Mouse (Mus musculus): Measurements from ENCODE around the gene Unc5c. TPM values are rescaled to one million over a fixed set of nuclear protein-coding genes. Genes with fewer than 3 reads are reported as not detected.
A peak's percentile ranks its signal among the peaks of the same experiment; 100 is the strongest.

Gene Unc5c
- total and polyA plus RNA-seq, 2 experiments from 2014 or later, result 29.2 to 106 TPM

DNA sequence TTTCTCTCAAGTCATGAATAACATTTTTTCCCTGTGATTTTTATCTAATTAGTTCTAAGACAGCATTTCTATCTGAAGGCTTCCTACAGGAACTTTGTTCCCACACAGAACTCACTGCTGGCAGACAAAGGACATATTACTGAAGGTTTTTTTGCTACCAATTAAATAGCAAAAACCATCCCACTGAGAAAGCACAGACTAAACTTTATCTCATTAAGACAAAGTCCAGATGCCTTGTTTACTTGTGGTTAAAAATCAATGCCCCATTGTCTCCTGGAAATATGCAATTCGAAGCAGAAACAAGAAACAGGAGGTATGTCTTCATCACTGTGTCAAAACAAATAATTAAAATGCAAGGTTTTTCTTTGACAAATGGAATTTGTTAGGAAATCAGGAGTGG lies 153.7 kb downstream of the Unc5c start:
- Histone ChIP-seq H3K36me3 (ENCODE audit: insufficient read depth, low read length) (no peaks in the 10 kb centered on the region), H3K27ac (no peak overlapping the region), H3K27me3 (ENCODE audit: insufficient read depth, low read length) (no peaks in the 10 kb centered on the region), H3K4me3 (ENCODE audit: low read length) (no peak overlapping the region), H3K4me2 (ENCODE audit: low read depth, low read length) (no peak overlapping the region), H3K9me3 (ENCODE audit: low read length) (no peaks in the 10 kb centered on the region), H3K9ac (replicated peaks; ENCODE audit: low read length) (no peak overlapping the region), H3K4me1 (ENCODE audit: insufficient read depth, low read length) (no peaks in the 10 kb centered on the region)
- no peak for TF ChIP-seq CTCF (IDR thresholded peaks at IDR 0.05; ENCODE audit: low read depth)
- DNase-seq (ENCODE audit: low spot score) (no peak), ATAC-seq (no peak)
- WGBS, result 53% methylated on average over 1 of the region's 1 CpGs

DNA sequence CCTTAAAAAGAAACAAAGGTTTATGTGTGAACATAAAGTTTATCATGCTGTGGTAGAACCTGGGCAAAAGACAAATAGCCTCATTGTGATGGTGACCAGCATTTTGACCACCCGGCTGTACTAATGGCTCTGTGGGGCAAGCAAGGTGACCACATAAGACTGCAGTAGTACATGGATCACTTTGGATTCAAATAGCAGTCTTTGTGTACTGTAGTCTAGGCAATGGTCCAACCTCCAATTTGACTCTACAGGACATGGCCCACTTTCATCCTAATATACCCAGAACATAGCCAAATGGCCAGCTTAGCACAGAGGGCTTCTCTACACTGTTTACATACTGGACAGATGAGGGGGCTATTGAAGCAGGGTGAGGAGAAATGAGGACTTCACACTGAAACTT lies 156.5 kb downstream of the Unc5c start:
- H3K4me2 ChIP-seq (ENCODE audit: low read depth, low read length), result no peak overlapping the region
- TF ChIP-seq CTCF (IDR thresholded peaks at IDR 0.05; ENCODE audit: low read depth), result peak; percentile 19; the same call in 1 of the 2 replicates
- DNase-seq (ENCODE audit: low spot score), result peak; percentile 59
- no peak overlapping the region for H3K9ac ChIP-seq (replicated peaks; ENCODE audit: low read length)
- H3K4me1 ChIP-seq (ENCODE audit: insufficient read depth, low read length), result no peaks in the 10 kb centered on the region
- no peaks in the 10 kb centered on the region for H3K27me3 ChIP-seq (ENCODE audit: insufficient read depth, low read length)
- 69% methylated on average over 1 of the region's 1 CpGs for WGBS
- ATAC-seq, result peak; percentile 58; the same call in 1 of the 2 replicates
- no peak overlapping the region for H3K27ac ChIP-seq
- H3K36me3 ChIP-seq (ENCODE audit: insufficient read depth, low read length), result no peaks in the 10 kb centered on the region
- no peak overlapping the region for H3K4me3 ChIP-seq (ENCODE audit: low read length)
- no peaks in the 10 kb centered on the region for H3K9me3 ChIP-seq (ENCODE audit: low read length)

DNA sequence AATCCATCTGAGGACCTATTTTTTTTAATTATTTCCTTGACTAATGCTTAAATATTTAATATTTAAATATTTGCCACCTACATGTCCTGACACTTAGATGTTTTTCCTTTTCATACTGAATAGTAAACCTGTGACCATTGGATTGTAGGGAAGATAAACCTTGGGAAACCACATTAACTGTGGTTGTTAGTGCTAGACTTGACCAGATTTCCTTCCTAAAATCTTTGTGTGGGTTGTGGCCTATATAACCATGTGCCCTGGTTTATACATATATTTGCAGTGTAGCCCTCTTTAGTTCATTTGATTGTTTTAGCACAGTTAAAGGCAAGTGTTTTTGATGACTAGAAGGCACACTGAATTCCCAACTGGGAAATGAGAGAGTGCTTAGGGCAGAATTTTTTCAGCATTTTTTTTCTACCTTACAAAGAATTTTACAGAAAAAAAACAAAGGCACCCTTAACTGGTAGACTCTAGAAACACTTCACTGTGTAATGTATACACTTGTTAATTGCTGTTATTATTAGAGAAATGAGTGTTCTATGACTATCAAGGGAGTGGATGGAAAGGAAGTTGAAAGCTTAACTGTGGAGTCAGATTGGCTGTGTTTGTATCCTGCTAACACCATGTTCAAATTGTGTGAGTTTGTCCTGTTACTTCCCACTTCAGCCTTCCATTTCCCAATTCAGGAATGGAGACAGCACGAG lies 162.1 kb downstream of the Unc5c start:
- H3K4me1 ChIP-seq (ENCODE audit: insufficient read depth, low read length), result no peaks in the 10 kb centered on the region

DNA sequence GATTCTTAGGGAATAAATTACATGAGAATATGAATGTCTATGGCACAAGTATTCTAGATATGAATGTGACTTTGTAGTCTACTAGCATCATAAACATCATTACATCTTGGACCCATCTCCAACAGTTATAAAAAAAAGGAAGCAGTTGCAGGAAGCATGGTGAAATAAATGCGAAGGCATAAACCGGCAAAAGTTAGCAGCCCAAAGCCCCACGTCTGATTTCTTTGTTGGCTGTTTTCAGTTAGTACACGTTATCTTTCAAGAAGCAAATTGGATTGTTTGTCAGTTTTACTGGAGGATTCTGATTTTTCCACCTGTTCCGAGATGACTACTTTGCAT lies 162.6 kb downstream of the Unc5c start:
- DNase-seq (ENCODE audit: low spot score) (no peak), ATAC-seq (no peak)
- H3K4me3 ChIP-seq (ENCODE audit: low read length), result no peak overlapping the region
- no peak overlapping the region for H3K4me2 ChIP-seq (ENCODE audit: low read depth, low read length)
- no peaks in the 10 kb centered on the region for H3K27me3 ChIP-seq (ENCODE audit: insufficient read depth, low read length)
- WGBS, result 82% methylated on average over 5 of the region's 5 CpGs
- no peak overlapping the region for H3K9ac ChIP-seq (replicated peaks; ENCODE audit: low read length)
- no peak for TF ChIP-seq CTCF (IDR thresholded peaks at IDR 0.05; ENCODE audit: low read depth)
- no peak overlapping the region for H3K27ac ChIP-seq
- H3K36me3 ChIP-seq (ENCODE audit: insufficient read depth, low read length), result no peaks in the 10 kb centered on the region
- no peaks in the 10 kb centered on the region for H3K9me3 ChIP-seq (ENCODE audit: low read length)
- H3K4me1 ChIP-seq (ENCODE audit: insufficient read depth, low read length), result no peaks in the 10 kb centered on the region

More for the DNA sequence above, 162.1 kb downstream of the Unc5c start:
- H3K9me3 ChIP-seq (ENCODE audit: low read length), result no peaks in the 10 kb centered on the region
- DNase-seq (ENCODE audit: low spot score) (no peak), ATAC-seq (no peak)
- H3K27ac ChIP-seq, result no peak overlapping the region
- 74% methylated on average over 1 of the region's 1 CpGs for WGBS
- no peak overlapping the region for H3K9ac ChIP-seq (replicated peaks; ENCODE audit: low read length)
- H3K27me3 ChIP-seq (ENCODE audit: insufficient read depth, low read length), result no peaks in the 10 kb centered on the region
- H3K4me3 ChIP-seq (ENCODE audit: low read length), result no peak overlapping the region
- no peak for TF ChIP-seq CTCF (IDR thresholded peaks at IDR 0.05; ENCODE audit: low read depth)
- no peaks in the 10 kb centered on the region for H3K36me3 ChIP-seq (ENCODE audit: insufficient read depth, low read length)
- no peak overlapping the region for H3K4me2 ChIP-seq (ENCODE audit: low read depth, low read length)

DNA sequence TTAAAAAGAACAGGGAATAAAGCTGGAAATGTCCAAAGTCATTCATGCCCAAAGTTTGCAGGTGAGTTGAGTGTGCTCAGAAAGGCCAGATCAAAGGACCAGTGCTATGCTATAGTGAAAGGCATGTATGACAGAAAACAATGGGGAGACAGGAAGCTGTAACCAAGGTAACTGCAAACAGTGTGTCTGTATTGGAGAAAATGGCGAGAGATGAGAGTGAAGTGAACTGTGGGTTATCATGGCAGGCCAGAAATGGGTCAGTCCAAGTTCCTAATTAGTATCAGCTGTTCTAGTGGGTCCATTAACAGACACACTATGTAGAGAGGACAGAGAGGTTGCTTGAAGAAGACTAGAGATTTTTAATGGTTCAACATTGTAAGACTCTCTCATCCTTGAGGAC lies 164.4 kb downstream of the Unc5c start:
- H3K4me2 ChIP-seq (ENCODE audit: low read depth, low read length), result no peak overlapping the region
- DNase-seq (ENCODE audit: low spot score) (no peak), ATAC-seq (no peak)
- H3K4me1 ChIP-seq (ENCODE audit: insufficient read depth, low read length), result no peaks in the 10 kb centered on the region
- no peaks in the 10 kb centered on the region for H3K9me3 ChIP-seq (ENCODE audit: low read length)
- TF ChIP-seq CTCF (IDR thresholded peaks at IDR 0.05; ENCODE audit: low read depth), result no peak
- no peak overlapping the region for H3K27ac ChIP-seq
- no peak overlapping the region for H3K9ac ChIP-seq (replicated peaks; ENCODE audit: low read length)
- H3K36me3 ChIP-seq (ENCODE audit: insufficient read depth, low read length), result no peaks in the 10 kb centered on the region
- whole genome bisulfite sequencing, result 14% methylated on average over 1 of the region's 1 CpGs
- no peak overlapping the region for H3K4me3 ChIP-seq (ENCODE audit: low read length)
- no peaks in the 10 kb centered on the region for H3K27me3 ChIP-seq (ENCODE audit: insufficient read depth, low read length)

DNA sequence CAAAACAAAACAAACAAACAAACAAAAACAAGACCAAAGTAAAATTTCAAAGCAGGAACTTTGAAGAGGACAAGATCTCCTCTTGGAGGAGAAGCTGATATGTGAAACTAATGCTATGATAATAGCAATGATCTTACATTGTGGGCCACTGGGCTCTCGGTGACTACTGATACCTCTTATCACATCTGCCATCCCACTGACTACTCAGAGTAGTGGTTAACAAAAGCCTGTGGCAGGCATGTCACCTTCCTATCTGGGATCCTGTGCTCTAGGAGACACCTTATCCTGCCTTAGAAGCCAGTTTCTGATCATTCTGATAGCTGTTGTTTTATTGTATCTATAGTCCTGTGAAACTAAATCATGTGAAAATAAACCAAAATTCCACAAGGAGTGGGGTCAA lies 172.9 kb downstream of the Unc5c start:
- ATAC-seq (no peak), DNase-seq (ENCODE audit: low spot score) (no peak)
- Histone ChIP-seq H3K36me3 (ENCODE audit: insufficient read depth, low read length) (no peaks in the 10 kb centered on the region), H3K9me3 (ENCODE audit: low read length) (no peaks in the 10 kb centered on the region), H3K4me3 (ENCODE audit: low read length) (no peak overlapping the region), H3K4me2 (ENCODE audit: low read depth, low read length) (no peak overlapping the region), H3K4me1 (ENCODE audit: insufficient read depth, low read length) (no peaks in the 10 kb centered on the region), H3K9ac (replicated peaks; ENCODE audit: low read length) (no peak overlapping the region), H3K27ac (no peak overlapping the region), H3K27me3 (ENCODE audit: insufficient read depth, low read length) (no peaks in the 10 kb centered on the region)
- 63% methylated on average over 1 of the region's 1 CpGs for WGBS
- TF ChIP-seq CTCF (IDR thresholded peaks at IDR 0.05; ENCODE audit: low read depth), result no peak

DNA sequence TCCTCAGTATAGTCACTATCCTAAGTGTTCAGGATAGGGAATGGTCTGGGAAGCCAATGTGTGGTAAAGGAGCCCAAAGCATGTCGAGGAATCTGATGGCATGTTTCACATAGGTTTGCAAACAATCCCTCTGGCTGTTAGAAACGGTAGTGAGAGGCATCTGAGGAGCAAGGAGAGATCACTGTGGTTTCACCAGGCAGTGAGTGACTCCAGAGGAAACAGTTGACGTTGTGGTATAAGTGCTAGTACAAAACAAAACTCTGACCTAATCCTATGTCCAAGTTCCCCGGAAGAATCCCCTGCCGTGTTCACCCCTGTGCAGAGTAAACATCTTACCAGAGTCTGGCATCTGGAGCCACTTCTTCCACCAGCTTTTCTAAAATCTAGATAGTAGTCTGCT lies 179.2 kb downstream of the Unc5c start:
- Histone ChIP-seq H3K36me3 (ENCODE audit: insufficient read depth, low read length) (no peaks in the 10 kb centered on the region), H3K9ac (replicated peaks; ENCODE audit: low read length) (no peak overlapping the region), H3K4me1 (ENCODE audit: insufficient read depth, low read length) (no peaks in the 10 kb centered on the region), H3K27me3 (ENCODE audit: insufficient read depth, low read length) (no peaks in the 10 kb centered on the region), H3K4me3 (ENCODE audit: low read length) (no peak overlapping the region), H3K27ac (no peak overlapping the region), H3K9me3 (ENCODE audit: low read length) (no peaks in the 10 kb centered on the region), H3K4me2 (ENCODE audit: low read depth, low read length) (no peak overlapping the region)
- ATAC-seq (no peak), DNase-seq (ENCODE audit: low spot score) (no peak)
- no peak for TF ChIP-seq CTCF (IDR thresholded peaks at IDR 0.05; ENCODE audit: low read depth)
- 86% methylated on average over 5 of the region's 5 CpGs for WGBS
